Mouse (Mus musculus): ENCODE data around the gene St8sia1. TPM values are rescaled to one million over a fixed set of nuclear protein-coding genes. Genes with fewer than 3 reads are reported as not detected.

St8sia1 gene
- polyA plus RNA-seq, 1 experiment from 2014 or later, result 0.98 TPM

GRCm38 (mm10) chr6:142795087-142795486 lies 169.2 kb downstream of the St8sia1 start:
- Histone ChIP-seq H3K9me3 (replicated peaks) (no peaks in the 10 kb centered on the region), H3K27me3 (no peaks in the 10 kb centered on the region), H3K27ac (replicated peaks) (no peak overlapping the region), H3K9ac (no peak overlapping the region), H3K4me1 (peaks cover 4% of the 10 kb centered on the region; the same call in 1 of the 2 replicates), H3K36me3 (no peaks in the 10 kb centered on the region), H3K4me3 (replicated peaks) (no peak overlapping the region), H3K4me2 (replicated peaks) (no peak overlapping the region)
- 81% methylated on average over 9 of the region's 9 CpGs for WGBS
- no peak for ATAC-seq (ENCODE audit: insufficient number of reproducible peaks, low FRiP score, low TSS enrichment, low read depth)

GRCm38 (mm10) chr6:142793468-142793867 lies 170.8 kb downstream of the St8sia1 start:
- Histone ChIP-seq H3K4me2 (replicated peaks) (no peak overlapping the region), H3K9ac (no peak overlapping the region), H3K27ac (replicated peaks) (no peak overlapping the region), H3K9me3 (replicated peaks) (no peaks in the 10 kb centered on the region), H3K27me3 (no peaks in the 10 kb centered on the region), H3K36me3 (no peaks in the 10 kb centered on the region), H3K4me1 (peaks cover 4% of the 10 kb centered on the region; the same call in 1 of the 2 replicates), H3K4me3 (replicated peaks) (no peak overlapping the region)
- WGBS, result 67% methylated on average over 7 of the region's 7 CpGs
- no peak for ATAC-seq (ENCODE audit: insufficient number of reproducible peaks, low FRiP score, low TSS enrichment, low read depth)

GRCm38 (mm10) chr6:142792241-142792968 lies 171.8 kb downstream of the St8sia1 start:
- Histone ChIP-seq H3K27me3 (no peaks in the 10 kb centered on the region), H3K4me1 (peaks cover 4% of the 10 kb centered on the region; the same call in 1 of the 2 replicates), H3K27ac (replicated peaks) (no peak overlapping the region), H3K4me3 (replicated peaks) (no peak overlapping the region), H3K9me3 (replicated peaks) (no peaks in the 10 kb centered on the region), H3K36me3 (no peaks in the 10 kb centered on the region), H3K4me2 (replicated peaks) (no peak overlapping the region), H3K9ac (no peak overlapping the region)
- no peak for ATAC-seq (ENCODE audit: insufficient number of reproducible peaks, low FRiP score, low TSS enrichment, low read depth)
- 45% methylated on average over 13 of the region's 13 CpGs for WGBS

- Histone ChIP-seq H3K4me2 (replicated peaks) (no peak overlapping the region), H3K4me1 (peaks cover 4% of the 10 kb centered on the region; the same call in 1 of the 2 replicates), H3K9me3 (replicated peaks) (no peaks in the 10 kb centered on the region), H3K27ac (replicated peaks) (no peak overlapping the region), H3K9ac (no peak overlapping the region), H3K4me3 (replicated peaks) (no peak overlapping the region), H3K36me3 (no peaks in the 10 kb centered on the region), H3K27me3 (no peaks in the 10 kb centered on the region)
- 89% methylated on average over 10 of the region's 10 CpGs for WGBS
- ATAC-seq (ENCODE audit: insufficient number of reproducible peaks, low FRiP score, low TSS enrichment, low read depth), result no peak
Observed at GRCm38 (mm10) chr6:142789736-142790135, 174.5 kb downstream of the St8sia1 start.

- H3K36me3 ChIP-seq, result no peaks in the 10 kb centered on the region
- H3K4me1 ChIP-seq, result peaks cover 4% of the 10 kb centered on the region; the same call in 1 of the 2 replicates
- H3K4me2 ChIP-seq (replicated peaks), result no peak overlapping the region
- ATAC-seq (ENCODE audit: insufficient number of reproducible peaks, low FRiP score, low TSS enrichment, low read depth), result no peak
- no peaks in the 10 kb centered on the region for H3K27me3 ChIP-seq
- no peaks in the 10 kb centered on the region for H3K9me3 ChIP-seq (replicated peaks)
- H3K4me3 ChIP-seq (replicated peaks), result no peak overlapping the region
- 55% methylated on average over 18 of the region's 18 CpGs for WGBS
- no peak overlapping the region for H3K9ac ChIP-seq
- no peak overlapping the region for H3K27ac ChIP-seq (replicated peaks)
Observed at GRCm38 (mm10) chr6:142788042-142788987, 175.9 kb downstream of the St8sia1 start.

- H3K4me3 ChIP-seq (replicated peaks), result no peak overlapping the region
- no peak overlapping the region for H3K27ac ChIP-seq (replicated peaks)
- H3K9me3 ChIP-seq (replicated peaks), result no peaks in the 10 kb centered on the region
- ATAC-seq (ENCODE audit: insufficient number of reproducible peaks, low FRiP score, low TSS enrichment, low read depth), result no peak
- H3K27me3 ChIP-seq, result no peaks in the 10 kb centered on the region
- 82% methylated on average over 21 of the region's 21 CpGs for WGBS
- no peaks in the 10 kb centered on the region for H3K4me1 ChIP-seq
- H3K36me3 ChIP-seq, result no peaks in the 10 kb centered on the region
- H3K4me2 ChIP-seq (replicated peaks), result no peak overlapping the region
- no peak overlapping the region for H3K9ac ChIP-seq
Observed at GRCm38 (mm10) chr6:142786106-142786505, 178.1 kb downstream of the St8sia1 start.

GRCm38 (mm10) chr6:142785343-142785742 lies 178.9 kb downstream of the St8sia1 start:
- Histone ChIP-seq H3K9ac (no peak overlapping the region), H3K4me2 (replicated peaks) (no peak overlapping the region), H3K27ac (replicated peaks) (no peak overlapping the region), H3K27me3 (no peaks in the 10 kb centered on the region), H3K36me3 (no peaks in the 10 kb centered on the region), H3K9me3 (replicated peaks) (no peaks in the 10 kb centered on the region), H3K4me3 (replicated peaks) (no peak overlapping the region), H3K4me1 (no peaks in the 10 kb centered on the region)
- no peak for ATAC-seq (ENCODE audit: insufficient number of reproducible peaks, low FRiP score, low TSS enrichment, low read depth)
- whole genome bisulfite sequencing, result 27% methylated on average over 4 of the region's 4 CpGs

- H3K36me3 ChIP-seq, result no peaks in the 10 kb centered on the region
- no peak overlapping the region for H3K4me3 ChIP-seq (replicated peaks)
- 69% methylated on average over 7 of the region's 7 CpGs for WGBS
- no peak overlapping the region for H3K9ac ChIP-seq
- no peak overlapping the region for H3K27ac ChIP-seq (replicated peaks)
- H3K4me2 ChIP-seq (replicated peaks), result no peak overlapping the region
- H3K9me3 ChIP-seq (replicated peaks), result no peaks in the 10 kb centered on the region
- no peaks in the 10 kb centered on the region for H3K4me1 ChIP-seq
- no peaks in the 10 kb centered on the region for H3K27me3 ChIP-seq
- ATAC-seq (ENCODE audit: insufficient number of reproducible peaks, low FRiP score, low TSS enrichment, low read depth), result no peak
Observed at GRCm38 (mm10) chr6:142781286-142781685, 183.0 kb downstream of the St8sia1 start.

GRCm38 (mm10) chr6:142780574-142781033 lies 183.6 kb downstream of the St8sia1 start:
- no peak overlapping the region for H3K9ac ChIP-seq
- WGBS, result 79% methylated on average over 4 of the region's 4 CpGs

GRCm38 (mm10) chr6:142779812-142780573 lies 184.3 kb downstream of the St8sia1 start:
- Histone ChIP-seq H3K4me3 (replicated peaks) (no peak overlapping the region), H3K9ac (no peak overlapping the region), H3K4me1 (no peaks in the 10 kb centered on the region), H3K4me2 (replicated peaks) (no peak overlapping the region), H3K27me3 (no peaks in the 10 kb centered on the region), H3K9me3 (replicated peaks) (no peaks in the 10 kb centered on the region), H3K27ac (replicated peaks) (no peak overlapping the region), H3K36me3 (peaks cover 7% of the 10 kb centered on the region; the same call in 1 of the 2 replicates)
- WGBS, result 68% methylated on average over 14 of the region's 14 CpGs
- ATAC-seq (ENCODE audit: insufficient number of reproducible peaks, low FRiP score, low TSS enrichment, low read depth), result no peak

More at GRCm38 (mm10) chr6:142780574-142781033, 183.6 kb downstream of the St8sia1 start:
- no peaks in the 10 kb centered on the region for H3K9me3 ChIP-seq (replicated peaks)
- no peak for ATAC-seq (ENCODE audit: insufficient number of reproducible peaks, low FRiP score, low TSS enrichment, low read depth)
- H3K27ac ChIP-seq (replicated peaks), result no peak overlapping the region
- H3K4me1 ChIP-seq, result no peaks in the 10 kb centered on the region
- H3K4me2 ChIP-seq (replicated peaks), result no peak overlapping the region
- H3K4me3 ChIP-seq (replicated peaks), result no peak overlapping the region
- H3K36me3 ChIP-seq, result peaks cover 2% of the 10 kb centered on the region; the same call in 1 of the 2 replicates
- no peaks in the 10 kb centered on the region for H3K27me3 ChIP-seq

Measured in embryonic facial prominence, embryonic 15.5 days (tissue).